Comparison of ENCODE assay signal across 8 mouse cellular contexts in the genomic region with DNA sequence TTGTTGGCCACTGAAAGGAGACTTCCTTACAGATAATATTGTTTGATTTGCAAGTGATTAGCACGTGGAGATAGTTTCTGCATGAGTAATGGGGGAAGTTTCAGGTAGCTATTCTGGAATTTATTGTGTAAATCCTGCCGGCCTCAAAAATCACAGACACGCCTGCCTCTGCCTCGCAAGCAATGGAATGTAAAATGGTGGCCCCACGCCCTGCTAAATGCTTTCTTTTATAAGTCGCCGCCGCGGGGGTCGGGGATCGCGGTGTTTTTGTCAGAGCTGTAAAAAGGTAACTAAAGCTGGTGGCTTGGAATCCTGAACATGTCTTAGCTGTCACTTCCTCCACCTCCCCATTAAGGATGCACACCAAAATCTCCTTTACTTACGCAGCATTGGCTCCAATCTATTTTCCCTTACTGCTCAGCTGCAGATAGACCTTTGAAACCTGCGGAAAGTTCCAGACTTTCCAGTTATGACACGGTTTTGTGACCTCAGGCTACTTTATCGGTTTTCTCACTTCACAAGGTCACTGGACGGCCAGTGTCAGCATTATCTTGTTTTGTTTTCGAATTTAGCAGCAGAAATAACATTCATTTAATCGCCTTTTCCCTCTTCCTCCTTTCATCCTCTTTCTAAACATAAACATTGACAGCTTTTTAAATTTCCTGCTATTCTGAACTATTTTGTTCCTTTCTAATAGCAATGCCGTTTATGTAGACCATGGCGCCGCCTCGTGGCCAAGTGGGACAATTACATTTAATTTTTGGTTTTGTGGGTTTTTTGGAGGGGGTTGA. TPM values are rescaled to one million over a fixed set of nuclear protein-coding genes. Genes with fewer than 3 reads are reported as not detected.
DNase-seq lines count a peak whose midpoint lies in the region; ATAC-seq lines count a peak whose summit lies in the region.

No protein-coding gene starts in this region.

- H3K27ac ChIP-seq in hindbrain, embryonic 10.5 days, result no peak overlapping the region
- H3K27ac ChIP-seq in hindbrain, embryonic 13.5 days, result no peak overlapping the region

- H3K9me3 ChIP-seq in hindbrain, embryonic 10.5 days, result peaks cover 9% of the 10 kb centered on the region; the same call in 1 of the 2 replicates
- no peaks in the 10 kb centered on the region for H3K9me3 ChIP-seq in hindbrain, embryonic 13.5 days

- no peaks in the 10 kb centered on the region for H3K4me1 ChIP-seq in hindbrain, embryonic 10.5 days (replicated peaks)
- peaks cover 5% of the 10 kb centered on the region; the same call in 1 of the 2 replicates for H3K4me1 ChIP-seq in hindbrain, embryonic 13.5 days (replicated peaks)

- H3K4me3 ChIP-seq in hindbrain, embryonic 10.5 days, result no peak overlapping the region
- no peak overlapping the region for H3K4me3 ChIP-seq in hindbrain, embryonic 13.5 days

- intact Hi-C loops in heart, postnatal 36 days (cut with DNase I), result loop anchor here (1.0 kb wide), 2 partner anchors 125 to 211 kb away; no protein-coding TSS in a partner anchor
- intact Hi-C loops in left cerebral cortex, postnatal 14 days (cut with DNase I), result loop anchor here (1.0 kb wide), 1 partner anchor 210 kb away; no protein-coding TSS in a partner anchor

- H3K27me3 ChIP-seq in hindbrain, embryonic 10.5 days (ENCODE audit: insufficient read depth, poor library complexity, severe bottlenecking), result no peaks in the 10 kb centered on the region
- H3K27me3 ChIP-seq in hindbrain, embryonic 13.5 days, result no peaks in the 10 kb centered on the region
- H3K27me3 ChIP-seq in splenic B cell, adult 2 months (ENCODE audit: control insufficient read depth, insufficient read depth, low read length, poor library complexity, severe bottlenecking), result no peaks in the 10 kb centered on the region

- no peak for ATAC-seq in hindbrain, embryonic 13.5 days (ENCODE audit: low FRiP score)
- peak; percentile 59 for ATAC-seq in megakaryocyte progenitor cell, adult 5-6 weeks (replicated peaks; ENCODE audit: poor library complexity)

- peak; percentile 34 for DNase-seq in hindbrain, embryonic 10.5 days (ENCODE audit: low spot score)
- peak; percentile 98 for DNase-seq in R1 (ENCODE audit: low read depth, low spot score)
- peak; percentile 56 for DNase-seq in embryo, embryonic 10 days (ENCODE audit: low spot score)
- peak; percentile 42 to 67 for DNase-seq in heart, postnatal 36 days
- peak; percentile 49 to 59 for DNase-seq in left cerebral cortex, postnatal 14 days (ENCODE audit: low spot score in 2 of 2)
- DNase-seq in splenic B cell, adult 2 months (ENCODE audit: low read depth, low spot score), result peak; percentile 69

- no peaks in the 10 kb centered on the region for H3K36me3 ChIP-seq in hindbrain, embryonic 10.5 days
- no peaks in the 10 kb centered on the region for H3K36me3 ChIP-seq in hindbrain, embryonic 13.5 days
- no peaks in the 10 kb centered on the region for H3K36me3 ChIP-seq in splenic B cell, adult 2 months (ENCODE audit: control insufficient read depth, insufficient read depth, low read length, poor library complexity, severe bottlenecking)

- H3K4me2 ChIP-seq in hindbrain, embryonic 13.5 days, result no peak overlapping the region

- 34% methylated on average over 23 of the region's 23 CpGs for WGBS in hindbrain, embryonic 10.5 days
- 25% methylated on average over 23 of the region's 23 CpGs for WGBS in hindbrain, embryonic 13.5 days

- no peak overlapping the region for H3K9ac ChIP-seq in hindbrain, embryonic 13.5 days

RNA-seq across cellular contexts. Expression of gene Prdm2, which starts 25.6 kb away (rescaled TPM):
- 14.4 and 15.9 TPM in 2 replicates for polyA plus RNA-seq in hindbrain, embryonic 10.5 days (2016; fragmentation: Nextera tagmentation; extraction: Ambion mirVana)
- polyA plus RNA-seq in hindbrain, embryonic 13.5 days (2015; fragmentation: Nextera tagmentation; extraction: Ambion mirVana), result 17.6 and 18.6 TPM in 2 replicates
- 10 to 100 TPM; 18.9 to 22.0 TPM for total RNA-seq in heart, postnatal 36 days (2021)
- 10 to 100 TPM; 31.6 to 34.6 TPM for total RNA-seq in left cerebral cortex, postnatal 14 days (2021)
- total RNA-seq in megakaryocyte progenitor cell, adult 5-6 weeks (2015), result 16.1 and 16.5 TPM in 2 replicates
- total RNA-seq in megakaryocyte progenitor cell, adult 5-6 weeks (2017), result 9.5 and 12.5 TPM in 2 replicates

Comparison
In these comparisons a context has a peak if more than half of its experiments do, and no peak if none do; other contexts are left out.
1. DNase-seq: peak in every context shown above with its lines; median percentile 98 in R1; 69 in splenic B cell, adult 2 months; 56 in embryo, embryonic 10 days; 54 in heart, postnatal 36 days; 54 in left cerebral cortex, postnatal 14 days; 34 in hindbrain, embryonic 10.5 days.